Mouse (Mus musculus) heart, embryonic 14.5 days (tissue): ENCODE data around the gene Nme9. TPM values are rescaled to one million over a fixed set of nuclear protein-coding genes. Genes with fewer than 3 reads are reported as not detected.

ENCODE experiments used
- ATAC-seq: fragments of 200-750 bp; cut with Nextera tagmentation; 2 replicates; pipeline ENCODE4 v1.8.0; 2017; ENCODE audit warnings: low read depth, moderate TSS enrichment; ENCODE audit not compliant: insufficient number of reproducible peaks, insufficient read depth, low FRiP score
- H3K27ac ChIP-seq, 2 experiments: fragments of 200-500 bp in 1 of 2; fragments of 300-500 bp in 1 of 2; sonication (generic) in 1 of 2; replicated peaks in 1 of 2; 2 replicates each; pipeline ENCODE4 v1.5.1; 2012 to 2014; ENCODE audit warnings: low read depth in 2 of 2, low read length in 2 of 2, control low read depth in 1 of 2, mild to moderate bottlenecking in 1 of 2, mixed read lengths in 1 of 2; ENCODE audit not compliant: control insufficient read depth in 1 of 2, insufficient read depth in 1 of 2
- H3K27me3 ChIP-seq: fragments of 300-500 bp; sonication (generic); 2 replicates; pipeline ENCODE4 v1.6.1; 2014; ENCODE audit warnings: mild to moderate bottlenecking, low read length, control low read depth; ENCODE audit not compliant: control insufficient read depth, insufficient read depth
- H3K36me3 ChIP-seq: fragments of 300-500 bp; sonication (generic); 2 replicates; pipeline ENCODE4 v1.6.1; 2014; ENCODE audit warnings: mild to moderate bottlenecking, control low read depth, low read length, mixed read lengths; ENCODE audit not compliant: control insufficient read depth, insufficient read depth
- H3K4me1 ChIP-seq, 2 experiments: fragments of 200-500 bp in 1 of 2; fragments of 300-500 bp in 1 of 2; sonication (generic) in 1 of 2; 2 replicates each; pipeline ENCODE4 v1.6.1; 2012 to 2014; ENCODE audit warnings: low read length in 2 of 2, control low read depth in 1 of 2, mixed read lengths in 1 of 2; ENCODE audit not compliant: control insufficient read depth in 2 of 2, insufficient read depth in 2 of 2
- H3K4me2 ChIP-seq: fragments of 300-500 bp; sonication (generic); 2 replicates; pipeline ENCODE4 v1.6.1; 2014; ENCODE audit warnings: mild to moderate bottlenecking, low read length
- H3K4me3 ChIP-seq, 2 experiments: fragments of 200-500 bp in 1 of 2; fragments of 300-500 bp in 1 of 2; sonication (generic) in 1 of 2; 2 replicates each; pipeline ENCODE4 v1.5.1; 2012 to 2014; ENCODE audit warnings: low read length in 2 of 2, mild to moderate bottlenecking in 2 of 2, control low read depth in 1 of 2, low read depth in 1 of 2, moderate library complexity in 1 of 2; ENCODE audit not compliant: control insufficient read depth in 1 of 2, insufficient read depth in 1 of 2
- H3K9ac ChIP-seq: fragments of 300-500 bp; sonication (generic); 2 replicates; pipeline ENCODE4 v1.6.1; 2014; ENCODE audit warnings: mild to moderate bottlenecking, low read length
- H3K9me3 ChIP-seq: fragments of 300-500 bp; sonication (generic); 2 replicates; pipeline ENCODE4 v1.6.1; 2016; ENCODE audit warnings: low read length, control low read depth; ENCODE audit not compliant: control insufficient read depth
- WGBS: fragments of 180-500 bp; shearing (Covaris S2); extraction: QIAGEN DNeasy Blood & Tissue Kit; methylation state at CpG from one replicate; pipeline ENCODE4 v1.1.7; 2014; 5-methylcytosine and 5-hydroxymethylcytosine counted together
- polyA plus RNA-seq: library from polyadenylated mRNA; unstranded; fragments of >200 nt; fragmentation: Nextera tagmentation; extraction: Ambion mirVana; gene quantifications from 2 replicates; pipeline ENCODE4 v1.2.1, GENCODE M21; 2014

Nme9 gene
- polyA plus RNA-seq, 1 experiment from 2014 or later = not detected

DNA sequence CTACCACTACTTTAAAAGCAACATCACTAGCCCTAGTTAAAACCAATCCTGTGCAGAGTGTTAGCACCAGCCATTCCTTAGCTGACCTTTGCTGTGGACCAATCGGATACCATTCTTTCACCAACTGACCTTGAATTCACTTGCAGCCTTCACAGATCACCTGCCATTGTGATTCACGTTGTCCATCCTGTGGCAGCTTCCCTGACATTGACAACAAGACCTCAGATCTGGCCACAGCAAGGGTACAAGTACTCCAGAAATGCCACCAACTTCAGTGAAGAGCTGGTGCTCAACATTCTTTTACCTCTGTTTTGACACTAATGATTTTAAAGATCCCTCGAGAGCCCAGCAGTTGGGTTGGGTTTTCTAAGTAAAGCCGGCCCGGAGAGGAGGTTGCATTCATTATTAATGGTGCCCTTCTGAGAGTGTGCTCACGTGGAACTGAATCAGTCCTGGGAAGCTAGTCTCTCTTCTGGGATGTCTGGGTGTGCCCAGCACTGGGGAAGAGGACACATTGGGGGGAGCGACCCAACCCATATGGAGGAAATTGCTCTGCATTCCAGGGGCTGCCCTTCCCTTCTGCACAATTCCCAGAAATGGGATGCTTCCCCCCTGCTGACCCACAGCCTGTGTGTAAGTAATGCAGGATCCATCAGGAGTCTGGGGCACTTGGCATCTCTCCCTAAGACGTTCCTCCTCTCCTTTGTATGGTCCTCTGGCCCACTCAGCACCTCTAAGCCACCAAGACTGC is 31.1 kb upstream of the Nme9 start:
- Histone ChIP-seq H3K4me1 (peaks cover 0 to 4% of the 10 kb centered on the region in 2 experiments; a peak in 1 of 4 replicates), H3K27ac (no peak overlapping the region), H3K36me3 (no peaks in the 10 kb centered on the region), H3K4me3 (no peak overlapping the region), H3K4me2 (no peak overlapping the region), H3K9me3 (no peaks in the 10 kb centered on the region), H3K27me3 (no peaks in the 10 kb centered on the region), H3K9ac (no peak overlapping the region)
- no peak for ATAC-seq
- whole genome bisulfite sequencing = 75% methylated on average over 8 of the region's 8 CpGs

DNA sequence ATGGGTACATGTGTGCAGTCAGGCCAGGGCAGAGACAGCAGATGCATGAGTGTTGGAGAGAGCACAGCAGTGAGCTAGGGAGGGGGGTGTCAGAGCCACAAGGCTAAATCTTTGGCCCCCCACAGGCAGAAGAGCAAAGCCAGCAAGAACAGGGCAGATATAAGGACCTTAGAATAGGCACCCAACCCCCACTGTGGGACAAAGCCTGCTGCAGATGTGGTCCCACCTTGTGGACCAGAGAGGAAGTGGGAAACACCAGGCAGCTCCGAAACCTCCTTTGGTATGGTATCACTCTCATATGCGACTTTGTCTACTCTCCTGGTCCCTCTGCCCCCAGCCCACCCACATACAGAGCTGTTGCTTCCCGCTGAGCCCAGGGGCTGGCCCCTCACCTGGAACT is 29.4 kb upstream of the Nme9 start:
- Histone ChIP-seq H3K27ac (no peak overlapping the region), H3K27me3 (no peaks in the 10 kb centered on the region), H3K9me3 (no peaks in the 10 kb centered on the region), H3K36me3 (no peaks in the 10 kb centered on the region), H3K4me3 (no peak overlapping the region), H3K9ac (no peak overlapping the region), H3K4me1 (peaks cover 0 to 5% of the 10 kb centered on the region in 2 experiments; a peak in 1 of 4 replicates), H3K4me2 (no peak overlapping the region)
- 68% methylated on average over 3 of the region's 3 CpGs for WGBS
- ATAC-seq = no peak

DNA sequence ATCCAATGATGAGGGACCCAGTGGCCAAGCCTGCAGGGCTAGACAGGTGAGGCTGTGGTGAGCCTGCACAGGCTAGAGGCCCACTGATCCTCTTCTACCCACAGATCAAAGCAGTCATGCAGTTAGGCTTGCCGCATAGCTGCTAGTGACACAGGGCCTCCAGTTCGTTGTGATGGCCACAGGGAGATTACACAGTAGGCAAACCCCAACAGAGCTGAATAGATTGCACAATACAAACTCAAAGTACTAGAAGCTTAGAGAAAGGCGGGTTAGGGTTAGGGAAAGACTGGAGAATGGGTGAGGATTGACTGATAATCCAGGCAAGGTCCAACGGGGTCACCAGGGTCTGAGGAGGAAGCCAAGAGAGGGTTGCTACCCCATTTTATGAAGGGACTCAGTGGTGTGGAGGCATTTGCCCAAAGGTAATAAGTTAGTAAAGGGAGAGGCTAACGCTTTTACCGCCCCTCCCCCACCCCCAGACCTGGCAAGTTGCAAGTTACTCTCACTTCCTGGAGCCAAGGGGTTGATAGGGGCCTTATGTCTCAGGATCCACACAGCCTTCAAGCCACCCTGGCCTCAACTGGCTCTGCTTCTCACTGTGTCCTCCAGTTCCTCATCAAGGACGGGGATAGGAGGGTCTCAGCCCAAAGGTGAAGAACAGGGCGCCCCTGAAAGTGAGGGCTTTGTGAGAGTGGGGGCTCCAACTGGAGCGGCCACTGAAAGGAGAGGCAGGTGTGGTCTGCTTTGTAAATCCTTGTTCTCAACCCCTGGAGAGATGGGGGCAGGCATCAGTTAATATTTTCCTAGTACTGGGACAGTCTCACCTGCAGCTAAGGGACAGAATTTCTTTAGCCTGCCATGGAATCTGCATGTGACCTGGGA is 27.3 kb upstream of the Nme9 start:
- Histone ChIP-seq H3K4me2 (no peak overlapping the region), H3K27me3 (no peaks in the 10 kb centered on the region), H3K36me3 (no peaks in the 10 kb centered on the region), H3K9ac (no peak overlapping the region), H3K4me1 (peaks cover 5 to 7% of the 10 kb centered on the region in 2 experiments; a peak in 2 of 4 replicates), H3K9me3 (no peaks in the 10 kb centered on the region), H3K27ac (no peak overlapping the region), H3K4me3 (no peak overlapping the region)
- no peak for ATAC-seq
- 72% methylated on average over 9 of the region's 9 CpGs for WGBS

DNA sequence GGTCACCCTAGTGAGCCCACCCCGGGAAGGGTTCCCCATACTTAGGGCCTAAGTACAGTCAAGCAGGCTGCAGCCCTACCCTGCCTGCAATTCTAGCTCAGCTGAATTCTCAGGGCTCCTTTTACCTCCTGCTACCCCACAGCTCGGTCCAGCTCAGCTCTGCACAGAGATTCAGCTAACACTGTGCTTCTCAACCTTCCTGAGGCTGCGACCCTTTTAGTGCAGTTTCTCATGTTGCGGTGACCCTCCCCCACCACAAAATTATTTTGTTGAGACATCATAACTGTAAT is 26.8 kb upstream of the Nme9 start:
- Histone ChIP-seq H3K27ac (no peak overlapping the region), H3K36me3 (no peaks in the 10 kb centered on the region), H3K4me3 (no peak overlapping the region), H3K4me1 (peaks cover 6 to 7% of the 10 kb centered on the region in 2 experiments; a peak in 2 of 4 replicates), H3K9ac (no peak overlapping the region), H3K4me2 (no peak overlapping the region), H3K27me3 (no peaks in the 10 kb centered on the region), H3K9me3 (no peaks in the 10 kb centered on the region)
- WGBS = 82% methylated on average over 4 of the region's 4 CpGs
- no peak for ATAC-seq

DNA sequence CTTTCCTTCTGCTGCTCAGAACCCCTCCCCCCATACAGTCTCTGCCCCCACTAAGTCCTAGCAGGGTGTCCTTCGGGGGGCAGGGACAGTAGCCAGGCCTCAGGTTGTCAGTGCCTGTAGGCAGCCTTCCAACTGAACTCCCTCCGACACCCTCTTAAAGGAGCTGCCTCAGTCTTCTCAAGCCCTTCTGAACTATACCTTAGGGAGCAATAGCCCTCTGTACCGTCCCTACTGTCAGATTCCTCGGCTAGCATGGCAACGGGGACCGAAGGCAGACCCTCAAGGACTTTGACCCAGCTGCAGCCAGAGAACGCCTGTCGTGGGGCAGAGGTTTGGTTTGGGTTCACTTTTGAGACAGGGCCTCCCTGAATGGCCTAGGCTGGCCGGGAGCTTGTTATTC is 26.0 kb upstream of the Nme9 start:
- ATAC-seq = no peak
- Histone ChIP-seq H3K4me2 (no peak overlapping the region), H3K27me3 (no peaks in the 10 kb centered on the region), H3K9ac (no peak overlapping the region), H3K27ac (no peak overlapping the region), H3K4me3 (no peak overlapping the region), H3K36me3 (no peaks in the 10 kb centered on the region), H3K4me1 (peaks cover 6 to 7% of the 10 kb centered on the region in 2 experiments; a peak in 2 of 4 replicates), H3K9me3 (no peaks in the 10 kb centered on the region)
- 63% methylated on average over 9 of the region's 9 CpGs for WGBS

DNA sequence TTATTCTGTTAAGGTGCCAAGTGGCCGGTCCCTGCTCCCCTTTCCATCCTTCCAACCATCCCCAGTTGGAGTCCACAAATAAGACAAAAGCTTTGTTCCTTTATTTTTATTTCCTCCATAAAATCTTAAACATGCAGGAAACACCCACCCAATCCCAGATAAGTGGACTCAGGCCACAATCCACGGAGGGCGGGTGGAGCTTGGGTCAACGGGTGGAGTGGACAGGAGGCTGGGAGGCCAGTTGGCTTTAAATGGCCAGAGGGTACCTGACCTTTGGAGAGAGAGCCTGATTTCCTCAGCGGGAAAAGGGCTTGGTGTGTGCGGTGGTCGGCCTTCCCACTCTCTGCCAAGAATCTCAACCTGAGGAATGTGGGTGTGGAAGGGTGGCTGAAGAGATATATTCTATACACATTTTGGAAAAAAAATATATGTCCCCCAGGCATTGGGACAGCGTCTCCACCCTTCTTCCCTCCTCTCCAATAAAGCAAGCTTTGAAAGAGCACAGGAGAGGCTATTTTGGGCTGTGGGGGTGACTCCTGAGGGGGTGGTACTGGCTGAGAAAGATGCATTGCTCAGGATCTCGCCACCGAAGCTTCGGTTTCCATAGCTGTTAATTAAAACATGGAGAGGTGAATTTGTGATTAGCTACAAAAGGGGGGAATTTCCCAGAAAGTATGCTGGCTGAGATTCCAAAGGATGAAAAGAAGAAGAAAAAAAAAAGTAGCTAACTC is 22.5 kb upstream of the Nme9 start:
- no peaks in the 10 kb centered on the region for H3K9me3 ChIP-seq
- WGBS = 54% methylated on average over 11 of the region's 11 CpGs
- H3K4me1 ChIP-seq = peaks cover 6 to 7% of the 10 kb centered on the region in 2 experiments; a peak in 2 of 4 replicates
- no peak overlapping the region for H3K4me3 ChIP-seq
- no peak for ATAC-seq
- no peak overlapping the region for H3K4me2 ChIP-seq
- no peaks in the 10 kb centered on the region for H3K27me3 ChIP-seq
- H3K27ac ChIP-seq = no peak overlapping the region
- no peak overlapping the region for H3K9ac ChIP-seq
- no peaks in the 10 kb centered on the region for H3K36me3 ChIP-seq

DNA sequence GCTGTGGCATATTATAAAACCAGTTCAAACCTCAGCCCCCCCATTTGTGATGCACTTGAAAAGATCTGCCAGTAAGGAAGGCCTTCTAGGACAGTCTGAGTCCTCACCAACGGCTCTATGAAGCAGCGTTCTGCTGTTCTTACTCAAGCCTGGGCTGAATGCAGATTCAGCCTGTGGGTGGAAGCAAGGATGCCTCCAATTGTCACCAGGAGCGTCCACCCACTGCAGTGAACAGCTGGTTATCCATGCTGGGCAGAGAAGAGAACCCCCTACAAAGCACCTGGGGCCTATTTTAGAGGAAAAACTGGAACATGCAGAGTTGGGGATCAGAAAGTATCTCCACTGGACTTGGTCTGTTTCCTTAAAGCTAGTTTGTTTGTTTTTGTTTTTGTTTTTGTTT is 21.4 kb upstream of the Nme9 start:
- no peak overlapping the region for H3K9ac ChIP-seq
- no peak overlapping the region for H3K4me3 ChIP-seq
- WGBS = 80% methylated on average over 3 of the region's 3 CpGs
- no peak for ATAC-seq
- peaks cover 6% of the 10 kb centered on the region in 2 experiments; a peak in 3 of 4 replicates for H3K4me1 ChIP-seq
- no peak overlapping the region for H3K4me2 ChIP-seq
- no peaks in the 10 kb centered on the region for H3K27me3 ChIP-seq
- no peak overlapping the region for H3K27ac ChIP-seq
- H3K36me3 ChIP-seq = no peaks in the 10 kb centered on the region
- no peaks in the 10 kb centered on the region for H3K9me3 ChIP-seq
